Mouse (Mus musculus): ENCODE measurements around the gene Nup133.

Nup133 gene

DNA sequence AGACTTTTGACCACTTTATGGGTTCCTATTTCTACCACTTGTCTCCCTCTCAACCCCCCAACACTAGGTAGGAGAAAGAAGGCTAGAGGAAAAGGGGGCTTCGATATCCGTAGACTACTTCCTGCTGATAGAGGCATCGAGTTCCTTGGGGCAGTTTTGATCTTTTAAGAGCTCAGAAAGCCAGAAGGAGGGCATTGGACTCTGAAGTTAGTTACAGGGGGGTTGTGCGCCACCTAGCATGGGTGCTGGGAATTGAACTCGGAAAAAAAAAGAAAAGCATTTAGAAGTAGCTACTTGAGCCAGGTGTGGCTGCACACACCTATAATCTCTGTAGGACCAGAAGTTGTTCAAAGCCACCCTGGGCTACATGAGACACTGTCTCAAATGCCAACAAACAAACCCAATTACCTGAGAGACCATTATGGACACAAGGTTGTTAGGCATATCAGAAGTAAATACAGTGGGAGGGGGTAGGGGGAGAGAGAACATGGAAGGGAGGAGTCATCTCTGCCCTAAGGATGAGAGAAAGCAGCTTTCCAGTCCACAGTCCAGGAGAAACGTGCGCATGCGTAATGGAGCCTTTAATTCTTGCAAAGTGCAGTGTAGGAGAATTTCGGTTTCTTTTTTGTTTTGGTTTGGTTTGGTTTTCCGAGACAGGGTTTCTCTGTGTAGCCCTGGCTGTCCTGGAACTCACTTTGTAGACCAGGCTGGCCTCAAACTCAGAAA is 1.2 kb upstream of the Nup133 start:
- peak; percentile 36 for DNase-seq

DNA sequence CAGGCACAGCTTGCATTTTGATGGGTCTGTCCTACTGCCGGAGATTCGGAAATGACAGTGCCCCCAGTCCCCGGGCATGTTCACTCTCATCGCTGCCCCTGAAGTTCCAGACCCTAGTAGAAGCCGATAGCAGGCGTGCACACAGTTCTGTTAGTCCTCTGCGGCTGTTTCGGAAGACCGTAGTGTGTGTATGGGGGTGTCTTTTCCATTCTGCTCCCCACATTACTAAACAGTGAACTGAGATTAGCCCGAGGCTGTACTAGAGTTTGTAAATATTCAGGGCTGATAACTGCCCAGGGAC is 571 bp upstream of the Nup133 start:
- DNase-seq = no peak

- DNase-seq = no peak
Observed at GRCm38 (mm10) chr8:123929026-123929425, 20.0 kb downstream of the Nup133 start.

GRCm38 (mm10) chr8:123925671-123926070 is 23.4 kb downstream of the Nup133 start:
- DNase-seq = no peak

GRCm38 (mm10) chr8:123924719-123925118 is 24.3 kb downstream of the Nup133 start:
- DNase-seq = peak; percentile 78

- DNase-seq = no peak
Observed at GRCm38 (mm10) chr8:123914635-123915034, 34.4 kb downstream of the Nup133 start.

DNA sequence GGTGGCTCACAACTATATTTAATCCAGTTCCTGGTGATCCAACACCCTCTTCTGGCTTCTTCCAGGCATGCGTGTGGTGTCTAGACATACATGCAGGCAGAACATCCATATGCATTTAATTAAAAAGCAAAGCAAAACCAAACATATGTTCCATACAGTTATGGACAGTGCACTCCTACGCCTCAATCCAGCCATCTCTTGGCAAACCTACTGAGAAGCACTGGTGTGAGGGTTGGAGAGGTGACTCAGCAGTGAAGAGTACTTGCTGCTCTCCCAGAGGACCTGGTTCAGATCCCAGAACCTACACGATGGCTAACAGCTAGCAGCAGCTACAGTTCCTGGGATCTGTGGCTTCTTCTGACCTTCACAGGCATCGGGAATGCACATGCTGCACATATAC is 36.8 kb downstream of the Nup133 start:
- DNase-seq = no peak

DNA sequence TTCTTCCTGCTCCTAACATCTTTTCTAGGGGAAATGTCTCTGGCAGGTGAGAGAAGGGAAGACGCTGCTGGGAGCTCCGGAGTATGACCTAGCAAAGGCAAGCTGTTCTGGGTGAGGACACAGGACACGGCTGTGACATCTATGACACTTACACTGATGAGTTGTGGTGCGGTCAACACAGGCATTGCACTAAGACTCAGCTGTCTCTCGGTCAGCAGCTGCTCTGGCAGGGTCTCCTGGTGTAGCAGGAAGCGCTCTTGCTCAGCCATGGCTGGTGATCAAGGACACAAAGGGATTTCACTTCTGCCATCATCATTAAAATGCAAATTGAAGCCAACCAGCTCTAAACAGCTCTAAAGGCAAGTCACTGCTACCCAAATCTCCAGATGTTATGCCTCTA is 41.5 kb downstream of the Nup133 start:
- DNase-seq = no peak

- DNase-seq = no peak
Observed at GRCm38 (mm10) chr8:123902653-123903052, 46.4 kb downstream of the Nup133 start.

GRCm38 (mm10) chr8:123899366-123899765 is 49.7 kb downstream of the Nup133 start:
- no peak for DNase-seq

- DNase-seq = no peak
Observed at GRCm38 (mm10) chr8:123898576-123898975, 50.5 kb downstream of the Nup133 start.

GRCm38 (mm10) chr8:123896774-123897173 is 52.3 kb downstream of the Nup133 start:
- no peak for DNase-seq

GRCm38 (mm10) chr8:123896366-123896761 is 52.7 kb downstream of the Nup133 start:
- no peak for DNase-seq

GRCm38 (mm10) chr8:123895680-123896365 is 53.2 kb downstream of the Nup133 start:
- no peak for DNase-seq

DNA sequence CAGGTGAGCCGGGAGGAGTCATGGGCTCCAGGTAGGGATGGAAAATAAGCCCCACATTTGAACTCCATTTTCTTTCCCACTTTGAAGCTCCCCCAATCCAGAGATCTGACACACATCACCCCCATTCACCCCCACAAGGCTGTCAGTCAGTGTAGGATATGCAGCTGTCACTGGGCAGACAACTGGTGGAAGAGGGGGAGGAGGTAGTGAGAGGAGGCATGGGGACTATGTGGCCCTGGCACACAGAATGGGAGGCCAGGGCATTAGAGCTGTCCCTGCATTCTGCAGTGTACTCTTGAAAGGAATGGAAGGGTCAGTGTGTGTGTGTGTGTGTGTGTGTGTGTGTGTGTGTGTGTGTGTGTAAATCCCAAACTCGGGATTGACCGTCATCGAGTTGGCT is 53.8 kb downstream of the Nup133 start:
- no peak for DNase-seq

DNA sequence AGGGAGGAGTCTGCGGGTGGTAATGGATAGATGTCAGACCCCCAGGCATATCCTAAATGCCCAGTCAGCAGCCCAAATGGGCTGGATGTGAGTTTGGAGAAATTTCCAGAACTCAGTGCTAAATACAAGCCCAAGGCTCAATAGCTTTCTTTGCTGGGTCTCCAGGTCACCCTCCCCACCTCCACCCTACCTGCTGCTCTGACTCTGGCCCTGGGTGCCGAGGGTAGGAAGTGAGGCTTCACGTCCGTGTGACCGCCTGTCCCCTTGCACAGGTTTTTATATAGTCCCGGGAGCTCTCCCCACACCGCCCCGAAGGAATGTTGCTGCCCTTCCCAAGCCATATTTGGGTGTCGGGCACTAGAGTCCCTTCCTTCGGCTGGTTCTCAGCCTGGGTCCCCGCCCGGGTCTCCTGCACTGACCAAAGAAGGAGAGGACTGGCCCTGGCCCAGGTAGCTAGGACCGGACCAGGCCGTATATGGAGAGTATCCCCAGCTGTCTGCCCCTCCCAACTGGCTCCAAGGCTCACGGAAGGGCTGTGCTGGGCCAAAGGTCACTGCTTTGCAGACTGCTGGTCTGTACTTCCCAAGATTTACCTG is 54.5 kb downstream of the Nup133 start, which contains the start of gene Acta1:
Acta1 (minus strand) TSS at position 250 of the 596 bp plus-strand sequence.
- no peak for DNase-seq

GRCm38 (mm10) chr8:123893413-123893812 is 55.7 kb downstream of the Nup133 start:
- DNase-seq = no peak

DNA sequence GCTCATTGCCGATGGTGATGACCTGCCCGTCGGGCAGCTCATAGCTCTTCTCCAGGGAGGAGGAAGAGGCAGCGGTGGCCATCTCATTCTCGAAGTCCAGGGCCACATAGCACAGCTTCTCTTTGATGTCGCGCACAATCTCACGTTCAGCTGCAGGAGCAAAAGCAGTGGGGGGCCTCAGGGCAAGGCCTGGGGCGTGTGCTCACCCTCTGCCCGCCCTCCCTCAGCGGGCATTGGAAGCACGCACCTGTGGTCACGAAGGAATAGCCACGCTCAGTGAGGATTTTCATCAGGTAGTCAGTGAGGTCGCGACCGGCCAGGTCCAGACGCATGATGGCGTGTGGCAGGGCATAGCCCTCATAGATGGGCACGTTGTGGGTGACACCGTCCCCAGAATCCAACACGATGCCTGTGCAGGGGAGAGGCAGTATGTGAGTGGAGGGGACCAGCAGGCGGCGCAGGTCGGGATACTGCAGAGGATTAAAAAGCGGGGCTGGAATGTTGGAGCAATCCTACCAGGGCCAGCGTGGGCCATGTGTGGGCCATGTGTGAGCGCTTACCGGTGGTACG is 56.4 kb downstream of the Nup133 start:
- DNase-seq = no peak

DNA sequence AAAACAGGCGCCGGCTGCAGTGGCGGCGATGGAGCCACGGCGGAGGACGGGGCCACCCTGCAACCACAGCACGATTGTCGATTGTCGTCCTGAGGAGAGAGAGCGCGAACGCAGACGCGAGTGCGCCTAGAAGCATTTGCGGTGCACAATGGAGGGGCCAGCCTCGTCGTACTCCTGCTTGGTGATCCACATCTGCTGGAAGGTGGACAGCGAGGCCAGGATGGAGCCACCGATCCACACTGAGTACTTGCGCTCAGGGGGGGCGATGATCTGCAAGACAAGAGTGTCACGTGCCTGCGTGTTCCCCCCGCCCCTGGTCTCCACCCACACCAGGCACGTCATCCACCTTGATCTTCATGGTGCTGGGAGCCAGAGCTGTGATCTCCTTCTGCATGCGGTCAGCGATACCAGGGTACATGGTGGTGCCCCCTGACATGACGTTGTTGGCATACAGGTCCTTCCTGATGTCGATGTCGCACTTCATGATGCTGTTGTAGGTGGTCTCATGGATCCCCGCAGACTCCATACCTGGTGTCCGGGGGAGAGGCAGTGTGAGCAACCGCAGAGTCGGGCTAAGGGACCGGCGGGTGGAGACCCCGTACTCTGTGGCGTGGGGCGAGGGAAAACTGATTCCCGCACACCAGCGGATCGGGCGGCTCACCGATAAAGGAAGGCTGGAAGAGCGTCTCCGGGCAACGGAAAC is 57.0 kb downstream of the Nup133 start:
- DNase-seq = peak; percentile 70

DNA sequence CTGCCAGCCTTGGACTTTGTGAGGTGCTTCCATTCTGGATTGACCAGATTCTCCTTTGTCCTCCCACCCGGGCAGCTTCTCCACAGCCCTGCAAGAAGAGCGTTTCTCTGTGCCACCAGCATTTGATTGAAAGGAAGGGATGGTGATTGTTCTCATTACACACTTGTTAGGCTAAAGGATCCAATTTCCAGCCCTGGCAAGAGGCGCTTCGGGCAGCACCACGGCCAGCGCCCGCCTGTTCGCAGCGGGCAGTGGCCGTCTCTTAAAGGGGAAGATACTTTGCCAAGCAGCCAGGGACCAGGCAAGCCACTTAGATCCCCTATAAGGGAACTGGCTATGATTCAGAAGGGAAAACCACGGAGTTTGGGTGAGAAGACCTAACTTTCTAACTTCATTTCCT is 57.8 kb downstream of the Nup133 start:
- no peak for DNase-seq

GRCm38 (mm10) chr8:123889797-123890196 is 59.3 kb downstream of the Nup133 start:
- DNase-seq = no peak

DNA sequence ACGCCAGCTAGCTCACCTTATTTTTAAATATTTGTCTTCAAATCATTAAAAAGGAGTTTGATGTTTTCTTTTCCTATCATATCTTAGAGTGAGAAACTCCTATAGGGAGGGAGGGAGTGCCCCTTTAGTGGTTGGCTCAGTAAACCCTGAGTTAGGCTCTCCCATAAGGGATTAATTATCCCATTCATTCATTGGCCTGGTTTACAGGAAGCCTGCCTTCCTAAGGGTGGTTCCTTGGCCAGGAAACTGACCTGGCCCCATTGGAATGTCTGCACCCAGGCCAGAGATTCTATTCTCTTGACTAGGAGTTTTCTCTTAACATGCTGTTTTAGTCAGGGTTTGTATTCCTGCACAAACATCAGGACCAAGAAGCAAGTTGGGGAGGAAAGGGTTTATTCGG is 61.1 kb downstream of the Nup133 start:
- no peak for DNase-seq

DNA sequence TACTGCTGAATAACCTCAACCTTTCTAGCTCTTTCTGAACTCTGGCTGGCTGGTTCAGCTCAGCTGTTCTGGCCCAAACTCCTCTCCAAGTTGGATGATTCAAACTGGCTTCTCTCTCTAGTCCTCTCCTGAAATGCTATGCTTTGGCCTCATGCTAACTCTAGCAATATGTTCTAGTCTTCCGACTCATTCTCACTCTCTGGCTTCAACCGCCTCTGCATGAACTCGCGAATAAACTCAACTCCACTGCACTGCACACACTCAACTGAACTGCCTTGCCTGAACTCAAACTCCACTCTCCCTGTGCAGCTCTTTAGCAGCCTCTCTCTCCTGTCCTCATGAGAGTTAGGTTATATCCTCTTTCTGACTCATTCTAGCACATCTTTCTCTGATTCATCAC is 61.9 kb downstream of the Nup133 start:
- no peak for DNase-seq
